Mouse (Mus musculus): ENCODE data around the gene Zfp280d. TPM values are rescaled to one million over a fixed set of nuclear protein-coding genes. Genes with fewer than 3 reads are reported as not detected.
"Not testable (repeated sequence)": the region's sequence is repeated elsewhere in the genome, so short reads cannot be mapped to it uniquely, and the experiment has no call there.

The Zfp280d gene
- total RNA-seq, 2 experiments from 2014 or later: 24.9 to 32.0 TPM

- no peak for DNase-seq
These were observed 97.7 kb downstream of the Zfp280d start for GRCm38 (mm10) chr9:72372359-72372758.

- no peak for DNase-seq
These were observed 99.4 kb downstream of the Zfp280d start for GRCm38 (mm10) chr9:72374074-72374473.

GRCm38 (mm10) chr9:72374996-72375395, 100.3 kb downstream of the Zfp280d start:
- no peak for DNase-seq

DNA sequence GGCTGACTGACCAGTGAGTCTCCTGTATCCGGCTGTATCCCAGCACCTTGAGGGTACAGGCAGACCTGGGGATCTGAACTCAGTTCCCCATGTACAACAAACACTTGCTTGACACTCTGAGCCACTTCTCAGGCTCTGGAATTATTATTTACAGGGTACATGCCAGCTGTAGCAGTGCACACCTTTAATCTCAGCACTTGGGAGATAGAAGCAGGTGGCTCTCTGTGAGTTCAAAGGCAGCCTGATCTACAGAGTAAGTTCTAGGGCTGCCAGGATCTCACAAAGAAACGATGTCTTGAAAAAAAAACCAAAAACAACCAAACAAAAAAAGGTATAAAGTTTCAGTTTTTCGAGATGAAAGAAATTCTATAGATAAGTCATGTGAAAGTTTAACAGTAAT, 101.0 kb downstream of the Zfp280d start:
- no peak for DNase-seq

GRCm38 (mm10) chr9:72385786-72386185, 111.1 kb downstream of the Zfp280d start:
- DNase-seq: no peak

GRCm38 (mm10) chr9:72388934-72389333, 114.3 kb downstream of the Zfp280d start:
- no peak for DNase-seq

- DNase-seq: no peak
These were observed 114.9 kb downstream of the Zfp280d start for GRCm38 (mm10) chr9:72389431-72390002.

DNA sequence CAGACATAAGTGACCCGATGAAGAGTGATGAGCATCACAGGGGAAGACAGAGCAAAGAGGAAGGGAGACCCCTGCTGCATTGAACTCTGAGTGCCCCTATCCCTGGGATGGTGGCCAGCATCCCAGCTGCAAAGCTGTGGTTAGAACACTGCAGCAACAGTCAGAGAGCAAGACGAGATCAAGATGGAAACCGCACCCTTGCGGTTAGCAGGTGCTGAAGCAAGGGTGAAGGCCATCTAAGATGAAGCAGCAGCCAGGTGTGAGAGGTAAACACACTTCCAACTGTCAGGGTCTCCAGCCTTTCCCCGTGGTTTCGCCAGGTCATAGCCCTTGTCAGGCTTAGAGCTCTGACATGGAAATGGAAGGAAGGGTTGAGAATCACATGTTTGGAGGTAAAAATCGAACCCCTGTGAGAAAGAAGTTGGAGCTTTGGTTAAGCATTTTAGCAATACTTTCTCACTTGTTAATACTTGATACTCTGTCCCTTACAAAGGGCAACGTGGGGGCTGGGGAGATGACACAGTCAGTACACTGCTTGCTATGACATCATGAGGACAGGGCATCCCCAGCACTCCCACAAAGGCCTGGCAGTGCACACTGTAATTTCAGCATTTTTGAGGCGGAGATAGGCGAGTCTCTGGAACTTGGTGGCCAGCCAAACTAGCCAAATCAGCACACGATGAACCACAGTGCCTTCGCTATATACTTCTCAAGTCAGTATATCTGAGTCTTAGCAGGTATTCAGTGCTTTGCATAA, 115.8 kb downstream of the Zfp280d start:
- DNase-seq: peak in 1 of 2 experiments; percentile 8

DNA sequence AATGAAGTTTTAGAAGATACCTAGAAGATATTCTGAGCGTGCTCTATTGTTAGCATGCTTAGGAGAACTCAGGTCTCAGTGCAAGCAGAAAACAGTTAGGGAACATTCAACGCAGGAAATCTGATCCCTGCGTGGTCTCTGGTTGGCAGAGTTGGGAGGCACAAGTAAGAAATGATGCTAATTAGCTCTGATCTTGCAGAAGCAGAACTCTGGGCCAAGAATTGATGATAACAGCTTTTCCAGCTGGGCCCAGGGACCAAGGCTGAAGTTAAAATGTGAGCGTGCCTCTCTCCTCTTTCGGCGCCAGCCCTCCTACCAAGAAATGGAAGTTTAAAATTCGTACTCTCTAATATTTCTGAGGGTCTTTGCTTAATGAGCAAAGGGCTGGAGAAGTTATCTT, 118.0 kb downstream of the Zfp280d start:
- DNase-seq: no peak

DNA sequence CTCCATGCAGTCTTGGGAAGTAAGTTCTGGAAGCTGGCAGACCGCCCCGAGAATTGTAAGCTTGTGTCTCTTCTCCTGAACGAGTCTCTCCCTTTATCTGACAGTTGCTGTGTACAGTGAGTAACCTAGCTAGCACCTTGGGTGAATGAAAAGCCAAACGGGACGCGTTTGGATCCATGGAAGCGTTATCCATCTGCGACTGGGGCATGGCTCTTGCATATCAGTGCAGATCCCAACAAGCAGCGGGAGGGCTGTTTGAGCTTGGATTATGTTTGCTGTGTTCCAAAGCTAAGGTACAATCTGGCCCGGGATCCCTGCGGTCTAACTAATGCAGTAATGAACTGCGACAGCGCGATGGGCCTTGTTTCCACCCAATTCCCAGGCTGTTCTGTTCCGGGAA, 118.6 kb downstream of the Zfp280d start:
- no peak for DNase-seq

DNA sequence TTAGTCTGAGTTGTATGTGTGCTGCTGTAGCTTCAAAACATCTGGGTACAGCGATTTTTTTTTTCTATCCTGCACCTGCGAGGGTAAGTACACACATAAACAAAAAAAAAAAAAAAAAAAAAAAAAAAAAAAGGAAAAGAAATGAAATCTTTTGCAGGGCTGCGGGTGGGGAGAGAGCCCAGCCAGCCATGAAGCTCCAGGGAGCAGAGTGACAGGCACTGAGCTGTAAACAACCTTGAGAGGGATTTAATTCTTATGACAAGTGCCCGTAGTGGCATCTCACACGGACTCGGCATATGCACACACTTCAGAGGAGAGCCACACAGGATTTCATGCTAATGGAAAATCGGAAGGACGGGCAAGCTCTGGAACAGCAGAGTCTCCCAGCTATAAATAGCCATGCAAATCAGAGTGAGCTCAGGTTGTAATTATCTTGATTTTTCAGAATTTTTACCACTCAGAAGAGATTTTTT, 119.2 kb downstream of the Zfp280d start:
- no peak for DNase-seq

DNA sequence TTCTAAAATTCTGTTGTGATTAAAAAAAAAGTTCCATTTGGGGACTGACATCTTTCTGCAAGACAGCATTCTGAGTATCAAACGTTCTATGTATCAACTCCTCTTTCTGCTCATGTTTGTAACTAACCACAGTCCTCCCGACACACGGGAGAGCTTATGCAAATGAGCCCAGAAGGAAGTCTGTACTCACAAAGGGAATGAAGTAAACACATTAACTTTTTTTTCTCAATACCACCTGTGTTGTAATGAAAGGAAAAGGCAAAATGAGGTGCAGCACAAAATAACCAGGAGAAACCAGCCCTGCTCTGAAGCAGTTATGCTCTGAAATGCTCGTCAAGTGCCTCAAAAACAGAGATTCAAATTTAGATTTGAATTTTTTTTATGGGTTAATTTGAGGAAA, 125.5 kb downstream of the Zfp280d start:
- DNase-seq: no peak

DNA sequence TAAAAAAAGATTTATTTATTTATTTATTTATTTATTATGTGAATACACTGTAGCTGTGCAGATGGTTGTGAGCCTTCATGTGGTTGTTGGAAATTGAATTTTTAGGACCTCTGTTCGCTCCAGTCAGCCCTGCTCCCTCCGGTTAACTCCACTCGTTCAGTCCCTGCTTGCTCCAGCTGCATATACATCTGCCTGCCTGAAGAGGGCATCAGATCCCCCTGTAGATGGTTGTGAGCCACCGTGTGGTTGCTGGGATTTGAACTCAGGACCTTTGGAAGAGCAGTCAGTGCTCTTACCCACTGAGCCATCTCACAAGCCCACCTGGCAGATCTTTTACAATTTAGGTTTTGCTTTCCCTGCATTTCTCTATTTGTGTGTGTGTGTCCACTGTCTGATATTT, 127.1 kb downstream of the Zfp280d start:
- DNase-seq: not testable (repeated sequence)

GRCm38 (mm10) chr9:72403421-72403820, 128.8 kb downstream of the Zfp280d start:
- DNase-seq: no peak

DNA sequence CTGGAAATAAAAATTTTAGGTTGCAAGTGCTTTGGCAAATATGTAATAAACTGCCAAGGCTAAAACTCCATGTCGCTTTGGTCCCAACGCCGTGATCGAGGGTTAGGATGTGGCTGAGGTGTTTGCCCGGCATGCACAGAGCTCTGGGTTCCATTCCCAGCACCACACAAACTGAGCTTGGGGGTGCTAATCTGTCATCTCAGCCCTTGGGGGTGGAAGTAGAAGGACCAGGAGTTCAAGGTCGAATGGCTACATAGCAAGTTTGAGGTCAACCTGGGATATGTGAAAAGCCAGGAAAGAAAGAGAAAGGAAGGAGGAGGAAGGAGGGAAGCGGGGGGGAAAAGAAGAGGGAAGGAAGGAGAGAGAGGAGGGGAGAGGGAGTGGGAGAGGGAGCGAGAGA, 129.8 kb downstream of the Zfp280d start:
- DNase-seq: no peak

GRCm38 (mm10) chr9:72404934-72405333, 130.3 kb downstream of the Zfp280d start:
- no peak for DNase-seq

DNA sequence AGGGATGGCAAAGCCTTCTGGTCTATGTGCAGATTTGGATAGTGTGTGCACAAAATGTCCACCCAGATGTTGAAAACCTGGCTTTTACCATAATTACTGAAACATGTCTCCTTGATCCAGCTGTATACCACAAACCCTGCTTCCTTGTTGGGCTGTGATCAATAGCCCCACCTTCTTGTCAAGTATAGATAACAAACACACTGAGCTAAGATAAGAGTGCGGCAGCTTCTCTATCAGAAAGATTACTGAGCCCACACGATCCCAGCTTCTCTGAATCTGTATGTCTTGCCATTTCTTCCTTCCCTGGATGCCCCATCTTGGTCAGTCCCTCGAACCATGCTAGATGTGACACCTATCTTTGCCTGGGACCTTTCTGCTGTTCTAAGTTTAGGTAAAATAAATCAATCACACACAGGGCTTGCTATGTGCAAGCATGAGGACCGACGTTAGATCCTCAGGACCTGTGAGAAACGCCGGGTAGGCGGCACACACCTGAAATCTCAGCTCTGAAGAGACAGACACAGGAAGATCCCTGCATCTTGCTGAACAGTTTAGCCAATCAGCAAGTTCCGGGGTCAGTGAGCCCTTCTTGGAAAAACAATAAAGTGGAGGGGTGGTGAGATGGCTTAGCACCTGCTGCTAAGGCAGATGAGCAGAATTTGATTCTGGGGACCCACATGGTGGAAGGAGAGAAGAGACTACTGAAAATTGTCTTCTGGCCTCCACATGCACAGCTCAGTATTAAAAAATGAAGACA, 131.4 kb downstream of the Zfp280d start:
- DNase-seq: no peak

DNA sequence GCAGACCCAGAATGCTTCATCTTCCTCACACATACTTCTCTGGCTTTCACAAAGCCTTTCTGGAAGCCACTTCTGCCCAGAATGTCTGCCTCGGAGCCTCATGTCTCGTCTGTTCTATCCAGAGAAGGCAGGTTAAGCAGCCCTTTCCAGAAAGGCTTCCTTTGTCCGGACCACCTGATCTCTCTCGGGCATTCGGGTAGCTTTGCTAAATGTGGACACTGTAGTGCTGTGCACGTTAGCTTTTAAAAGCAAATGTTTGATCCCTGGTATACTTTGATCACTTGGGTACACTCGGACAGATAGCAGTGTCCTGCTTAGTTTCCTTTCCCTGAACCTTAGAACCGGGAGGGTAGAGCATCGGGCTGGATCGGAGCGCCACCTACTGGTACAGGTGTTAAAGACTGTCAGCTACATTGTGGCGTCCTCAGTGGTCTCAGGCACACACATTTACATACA, 133.5 kb downstream of the Zfp280d start:
- peak; percentile 82 to 85 for DNase-seq

DNA sequence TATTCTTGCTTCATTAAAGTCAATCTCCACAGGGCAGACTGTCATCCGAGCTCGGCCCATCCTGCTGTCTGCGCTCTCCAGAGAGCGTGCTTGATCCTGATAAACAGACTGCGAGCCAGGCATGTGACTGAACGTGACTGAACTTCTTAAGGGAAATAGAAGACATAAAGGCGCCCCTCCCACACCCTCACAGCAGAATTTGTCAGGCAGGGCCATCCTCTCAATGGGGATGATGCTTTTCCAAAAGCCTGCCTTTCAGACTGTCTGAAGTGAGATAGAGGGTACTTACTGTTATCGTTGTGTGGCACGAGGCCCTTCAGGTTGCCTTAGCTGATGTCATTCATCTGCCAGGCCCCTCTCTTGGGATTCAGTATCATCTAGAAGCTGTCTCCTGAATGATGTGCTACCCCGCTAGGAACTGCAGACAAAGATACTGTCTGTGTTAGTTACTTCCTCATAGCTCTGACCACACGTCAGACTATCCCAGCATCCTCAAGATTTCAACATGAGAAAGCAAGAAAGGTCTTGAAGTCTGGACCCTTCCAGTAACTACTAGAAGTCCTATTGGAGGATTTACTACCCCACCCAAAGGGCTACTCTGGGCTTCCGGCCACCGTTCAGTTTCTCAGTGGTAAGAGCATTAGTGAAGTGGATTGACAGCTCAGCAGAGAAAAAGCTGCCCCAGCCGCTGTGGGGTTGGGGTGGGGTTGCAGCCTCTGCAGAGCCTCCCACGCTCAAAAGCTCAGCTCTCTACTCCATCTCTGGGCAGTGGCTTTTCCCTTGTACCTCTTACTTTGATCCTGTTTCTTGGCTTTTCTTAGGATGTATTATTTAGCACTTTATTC, 134.9 kb downstream of the Zfp280d start:
- no peak for DNase-seq

GRCm38 (mm10) chr9:72411746-72412145, 137.1 kb downstream of the Zfp280d start:
- no peak for DNase-seq
